Mouse (Mus musculus) liver, adult 2 months (tissue): ENCODE measurements at regions not wholly inside any gene's neighbourhood (a gene's known extent, or its start where the extent isn't known, plus 50 kb on each side); places are given as distances from the start of the nearest gene placed in this dataset.

Source experiments
- CTCF ChIP-seq: fragments of 200-500 bp; IDR thresholded peaks from 2 replicates; pipeline ENCODE4 v1.5.1; 2011; ENCODE audit warnings: low read depth, low read length, control low read depth
- POLR2A ChIP-seq: fragments of 200-500 bp; IDR thresholded peaks from 2 replicates; pipeline ENCODE4 v1.6.1; 2011; ENCODE audit warnings: low read length, control low read depth; ENCODE audit not compliant: insufficient read depth; ENCODE audit errors: extremely low read depth

DNA sequence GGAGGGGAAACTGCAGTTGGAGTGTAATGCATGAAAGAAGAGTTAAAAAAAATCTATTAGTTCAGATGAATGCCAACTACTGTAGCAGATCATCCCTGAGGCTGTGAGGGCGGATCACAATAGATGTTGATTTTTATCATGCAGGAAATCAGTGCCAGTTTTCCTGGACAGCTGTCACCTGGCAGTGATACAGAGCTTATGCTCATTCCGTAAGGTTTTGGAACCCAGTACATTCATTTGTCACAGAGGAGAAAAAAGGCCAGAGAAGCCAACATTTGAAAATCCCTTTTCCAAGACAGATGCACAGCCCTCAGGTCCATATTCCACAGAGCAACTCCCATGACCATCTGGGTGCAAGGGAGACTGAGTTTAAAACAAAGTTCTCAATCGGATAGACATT, 412.1 kb downstream of the Dnah5 start:
- TF ChIP-seq CTCF (no peak), POLR2A (no peak)
